Mouse (Mus musculus) spleen, adult 2 months (tissue): ENCODE data around the gene Gcgr.

Source experiments
- CTCF ChIP-seq: fragments of 200-500 bp; IDR thresholded peaks from 2 replicates; pipeline ENCODE4 v1.5.1; 2011; ENCODE audit warnings: mild to moderate bottlenecking, inconsistent platforms; ENCODE audit not compliant: insufficient read depth, insufficient read length, insufficient replicate concordance; ENCODE audit errors: extremely low read depth
- POLR2A ChIP-seq: fragments of 200-500 bp; IDR thresholded peaks from 2 replicates; pipeline ENCODE4 v1.6.1; 2011; ENCODE audit warnings: low read depth, low read length, inconsistent platforms

DNA sequence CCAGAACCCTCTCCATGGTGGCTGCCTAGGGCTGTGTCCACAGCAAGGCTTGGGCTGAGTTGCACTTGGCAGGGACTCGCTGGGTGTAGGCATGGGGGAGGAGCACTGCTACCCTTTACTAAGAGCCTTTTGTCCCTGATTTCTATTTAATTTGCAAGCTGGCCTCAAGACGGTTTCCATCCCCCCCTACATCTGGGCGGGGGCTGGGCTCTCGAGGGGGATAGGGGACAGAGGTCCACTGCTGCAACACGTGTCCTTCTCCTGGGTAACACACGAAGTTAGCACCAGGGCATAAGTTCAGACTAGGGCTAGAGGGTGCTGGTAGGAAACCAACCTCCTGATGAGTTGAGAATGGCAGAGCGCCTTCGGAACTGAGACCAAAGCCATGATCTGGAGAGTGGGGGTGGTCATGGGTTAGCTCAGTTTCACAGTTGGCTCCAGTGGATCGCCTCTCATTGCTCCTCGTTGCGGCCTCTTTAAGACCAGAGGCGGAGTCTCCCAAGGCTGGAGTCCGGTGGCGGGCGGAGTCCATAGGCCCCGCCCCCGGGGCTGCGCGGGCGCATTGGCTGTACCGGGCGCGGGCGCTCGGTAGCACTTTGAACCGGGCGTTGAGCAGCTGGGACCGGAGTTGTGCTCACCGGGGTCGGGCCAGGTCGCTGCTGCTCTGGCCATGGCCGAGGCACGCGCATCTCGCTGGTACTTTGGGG lies 39.0 kb upstream of the Gcgr start, which contains the start of gene Slc25a10:
- TF ChIP-seq POLR2A (no peak), CTCF (no peak)
